ENCODE assay signal across 31 mouse cellular contexts in genomic region chr7:82819541-82819940, GRCm38 (mm10).
"Had no signal": no experiment of that assay in that cellular context is flagged by ENCODE, and none has a peak within 500 bp of the region (broad histone marks: within the 10 kb centered on the region; RNA-seq: fewer than 3 reads in every experiment).

No protein-coding gene starts in this region.

- H3K9ac ChIP-seq: limb, embryonic 12.5 days; limb, embryonic 13.5 days; limb, embryonic 15.5 days; liver, embryonic 12.5 days; liver, embryonic 13.5 days; liver, embryonic 14.5 days; liver, embryonic 15.5 days; liver, postnatal 0 days; lung, embryonic 14.5 days; lung, embryonic 15.5 days; midbrain, embryonic 12.5 days; midbrain, embryonic 13.5 days; midbrain, embryonic 15.5 days; neural tube, embryonic 12.5 days had no signal

- H3K27me3 ChIP-seq: limb, embryonic 12.5 days; limb, embryonic 13.5 days; limb, embryonic 15.5 days; liver, embryonic 12.5 days; liver, embryonic 13.5 days; liver, embryonic 15.5 days; lung, embryonic 15.5 days; midbrain, embryonic 12.5 days; midbrain, embryonic 13.5 days; midbrain, embryonic 15.5 days; neural tube, embryonic 12.5 days had no signal

- H3K27ac ChIP-seq: limb, embryonic 10.5 days; limb, embryonic 12.5 days; limb, embryonic 13.5 days; limb, embryonic 15.5 days; liver, embryonic 12.5 days; liver, embryonic 13.5 days; liver, embryonic 14.5 days; liver, embryonic 15.5 days; lung, embryonic 15.5 days; midbrain, embryonic 10.5 days; midbrain, embryonic 12.5 days; midbrain, embryonic 13.5 days; midbrain, embryonic 15.5 days; neural tube, embryonic 12.5 days had no signal

- H3K36me3 ChIP-seq: limb, embryonic 10.5 days; limb, embryonic 12.5 days; limb, embryonic 13.5 days; limb, embryonic 15.5 days; liver, embryonic 12.5 days; liver, embryonic 13.5 days; liver, embryonic 15.5 days; lung, embryonic 15.5 days; midbrain, embryonic 10.5 days; midbrain, embryonic 12.5 days; midbrain, embryonic 13.5 days; midbrain, embryonic 15.5 days; neural tube, embryonic 12.5 days had no signal

- H3K4me2 ChIP-seq: limb, embryonic 12.5 days; limb, embryonic 13.5 days; limb, embryonic 15.5 days; liver, embryonic 11.5 days; liver, embryonic 12.5 days; liver, embryonic 13.5 days; liver, embryonic 15.5 days; lung, embryonic 14.5 days; lung, embryonic 15.5 days; midbrain, embryonic 11.5 days; midbrain, embryonic 12.5 days; midbrain, embryonic 13.5 days; midbrain, embryonic 15.5 days; neural tube, embryonic 12.5 days had no signal

- DNase-seq: left cerebral cortex, postnatal 4 days; liver; liver, embryonic 13.5 days; liver, postnatal 0 days; lung, adult 18-20 months; lung, adult 2 months; lung, embryonic 14.5 days; lung, postnatal 10 days; lung, postnatal 14 days; lung, postnatal 36 days; lung, postnatal 4 days; midbrain, embryonic 14.5 days had no signal

- ATAC-seq: liver, embryonic 12.5 days; liver, postnatal 0 days; lung, postnatal 0 days; midbrain, embryonic 13.5 days; midbrain, embryonic 15.5 days; midbrain, embryonic 16.5 days had no signal

- H3K4me3 ChIP-seq: limb, embryonic 10.5 days; limb, embryonic 12.5 days; limb, embryonic 13.5 days; limb, embryonic 15.5 days; liver, embryonic 12.5 days; liver, embryonic 13.5 days; liver, embryonic 15.5 days; lung, embryonic 15.5 days; megakaryocyte, embryonic 14.5 days; midbrain, embryonic 10.5 days; midbrain, embryonic 12.5 days; midbrain, embryonic 13.5 days; midbrain, embryonic 15.5 days; myocyte; neural tube, embryonic 12.5 days had no signal

- H3K4me1 ChIP-seq: limb, embryonic 10.5 days; limb, embryonic 12.5 days; limb, embryonic 13.5 days; limb, embryonic 15.5 days; liver, embryonic 12.5 days; liver, embryonic 13.5 days; liver, embryonic 15.5 days; lung, embryonic 15.5 days; midbrain, embryonic 10.5 days; midbrain, embryonic 12.5 days; midbrain, embryonic 13.5 days; midbrain, embryonic 15.5 days; neural tube, embryonic 12.5 days had no signal

- H3K9me3 ChIP-seq: limb, embryonic 10.5 days; limb, embryonic 12.5 days; limb, embryonic 13.5 days; limb, embryonic 15.5 days; liver, embryonic 12.5 days; liver, embryonic 13.5 days; liver, embryonic 15.5 days; lung, embryonic 15.5 days; midbrain, embryonic 12.5 days; midbrain, embryonic 15.5 days had no signal
